Mouse (Mus musculus) right cerebral cortex, adult 2 months (tissue): ENCODE results near the gene Ano6.

Experiments
- DNase-seq, 2 experiments: peaks; one replicate each; pipeline ENCODE4 v3.0.0; 2021 to 2022; ENCODE audit warnings: low spot score in 2 of 2

The Ano6 gene

DNA sequence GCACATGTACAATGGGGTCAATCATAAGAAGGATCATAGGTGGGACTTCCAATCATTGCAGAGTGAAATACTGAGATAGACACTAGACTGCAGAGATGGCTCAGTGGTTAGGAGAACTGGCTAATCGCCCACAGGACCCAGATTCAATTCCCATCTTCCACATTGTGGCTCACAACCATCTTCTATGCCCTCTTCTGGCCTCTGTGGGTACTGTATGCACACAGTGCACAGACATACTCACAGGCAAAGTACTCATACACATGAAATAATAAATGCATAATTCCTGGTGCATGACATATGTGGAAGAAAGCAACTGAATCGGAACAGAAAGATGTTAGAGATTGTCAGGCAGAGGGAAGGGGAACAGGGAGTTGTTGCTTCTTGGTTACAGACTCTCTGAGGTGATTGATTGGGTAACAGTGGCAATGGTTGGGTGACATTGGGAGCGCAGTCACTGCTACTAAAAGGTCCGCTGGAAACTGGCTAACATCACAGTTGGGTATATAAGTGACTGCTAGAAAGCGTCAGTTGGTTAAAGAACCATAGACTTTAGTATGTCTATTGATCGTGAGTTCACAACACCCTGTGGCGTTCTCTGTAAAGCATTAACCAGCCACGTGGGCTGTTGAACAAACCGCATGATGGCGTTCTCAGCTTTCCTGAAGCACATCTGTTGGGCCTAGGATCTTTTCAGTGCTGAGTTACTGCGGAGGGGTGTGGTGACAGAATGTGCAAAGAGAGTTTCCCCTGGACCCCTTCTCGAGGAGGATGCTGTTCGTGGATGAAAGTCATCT is 64.6 kb downstream of the Ano6 start:
- no peak for DNase-seq

DNA sequence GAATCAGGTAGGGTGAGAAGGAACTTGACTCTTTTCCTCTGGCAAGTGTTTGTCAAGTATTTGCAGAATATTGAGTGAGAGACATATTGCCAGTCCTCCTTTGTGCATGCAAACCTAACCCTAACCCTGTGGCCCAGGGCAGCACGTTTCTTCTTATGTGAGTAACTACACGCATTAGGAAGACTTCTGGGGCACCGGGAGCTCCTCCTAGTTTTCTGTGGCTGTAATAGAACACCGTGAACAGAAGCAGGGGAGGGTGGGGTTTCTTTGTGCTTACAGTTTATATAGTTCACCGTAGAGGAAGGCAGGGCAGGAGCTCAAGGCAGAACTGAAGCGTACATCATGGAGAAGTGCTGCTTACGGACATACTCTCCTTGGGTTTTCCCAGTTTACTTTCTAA is 65.3 kb downstream of the Ano6 start:
- no peak for DNase-seq

DNA sequence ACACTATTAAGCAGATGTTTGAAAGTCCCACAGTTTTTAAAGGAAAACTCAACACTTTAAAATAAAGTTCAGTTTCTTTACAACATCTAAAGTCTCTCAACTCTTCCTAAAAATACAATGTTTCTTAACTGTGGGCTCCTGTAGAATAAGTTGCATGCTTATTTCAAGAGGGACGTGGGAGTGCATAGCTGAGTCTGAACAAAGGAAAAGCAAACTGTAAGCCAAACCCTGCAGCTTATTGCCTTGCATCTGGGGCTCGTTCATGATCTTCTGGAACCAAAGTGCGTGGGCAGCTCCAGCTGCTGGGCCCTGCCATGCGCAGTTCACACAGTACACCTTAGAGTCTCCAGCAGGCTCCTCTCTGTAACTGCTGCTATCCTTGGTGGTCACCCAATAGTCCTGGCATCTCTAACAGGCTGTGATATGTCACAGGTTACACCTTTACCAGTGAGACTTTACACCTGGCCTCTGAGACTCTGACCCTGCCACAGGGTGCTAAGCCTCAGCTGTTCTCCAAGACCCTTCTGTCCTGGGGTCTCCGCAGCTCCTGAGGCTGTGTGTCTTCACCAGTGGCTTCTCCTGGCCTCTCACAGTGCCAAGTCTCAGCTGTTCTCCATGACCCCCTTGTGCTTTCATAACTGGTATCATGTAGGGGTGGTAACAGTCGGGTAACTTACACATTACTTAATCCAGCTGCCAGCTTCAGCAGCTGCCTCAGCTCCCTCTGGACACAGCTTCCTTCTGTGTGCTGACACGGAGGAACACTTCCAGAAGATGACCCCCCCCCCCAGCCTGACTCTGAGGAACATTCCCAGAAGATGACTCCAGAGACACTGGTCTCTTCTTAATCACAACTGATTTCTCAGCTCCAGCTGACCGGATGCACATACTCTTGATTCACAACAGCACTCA is 66.3 kb downstream of the Ano6 start:
- DNase-seq: no peak

DNA sequence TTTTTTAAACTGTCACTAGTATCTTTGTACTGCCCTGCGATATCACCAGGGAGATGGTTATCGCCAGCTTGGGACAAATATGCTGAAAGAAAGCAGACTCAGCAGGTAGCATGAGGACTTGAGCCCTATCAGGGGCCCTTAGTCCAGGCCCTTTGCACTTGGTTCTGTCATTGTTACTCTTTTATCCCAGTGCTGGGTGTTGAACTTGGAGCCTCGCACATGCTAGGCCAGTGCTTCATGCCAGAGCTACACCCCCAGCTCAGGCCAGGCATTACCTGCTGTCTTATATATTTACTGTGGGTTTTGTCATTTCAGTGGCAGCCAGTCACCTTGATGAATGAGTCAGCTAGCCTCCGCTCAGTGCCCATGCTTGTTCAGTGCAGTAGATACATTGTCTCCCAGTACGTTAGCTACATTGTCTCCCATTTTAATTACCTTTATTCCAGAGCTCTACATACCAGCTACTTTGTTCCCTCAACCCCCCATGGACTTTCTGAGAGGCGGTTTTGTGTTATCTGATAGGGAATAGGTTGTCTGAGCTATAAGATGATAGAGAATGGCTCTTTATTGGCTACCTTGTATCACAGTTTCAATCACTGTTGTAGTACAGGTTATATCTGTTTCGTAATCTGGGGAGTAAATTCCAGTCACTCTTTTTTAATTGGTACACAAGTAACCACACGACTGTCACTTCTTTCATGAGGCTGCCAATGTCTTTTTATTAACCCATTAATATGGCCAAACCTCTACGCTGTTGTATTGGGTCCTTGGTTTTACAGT is 68.4 kb downstream of the Ano6 start:
- DNase-seq: no peak

DNA sequence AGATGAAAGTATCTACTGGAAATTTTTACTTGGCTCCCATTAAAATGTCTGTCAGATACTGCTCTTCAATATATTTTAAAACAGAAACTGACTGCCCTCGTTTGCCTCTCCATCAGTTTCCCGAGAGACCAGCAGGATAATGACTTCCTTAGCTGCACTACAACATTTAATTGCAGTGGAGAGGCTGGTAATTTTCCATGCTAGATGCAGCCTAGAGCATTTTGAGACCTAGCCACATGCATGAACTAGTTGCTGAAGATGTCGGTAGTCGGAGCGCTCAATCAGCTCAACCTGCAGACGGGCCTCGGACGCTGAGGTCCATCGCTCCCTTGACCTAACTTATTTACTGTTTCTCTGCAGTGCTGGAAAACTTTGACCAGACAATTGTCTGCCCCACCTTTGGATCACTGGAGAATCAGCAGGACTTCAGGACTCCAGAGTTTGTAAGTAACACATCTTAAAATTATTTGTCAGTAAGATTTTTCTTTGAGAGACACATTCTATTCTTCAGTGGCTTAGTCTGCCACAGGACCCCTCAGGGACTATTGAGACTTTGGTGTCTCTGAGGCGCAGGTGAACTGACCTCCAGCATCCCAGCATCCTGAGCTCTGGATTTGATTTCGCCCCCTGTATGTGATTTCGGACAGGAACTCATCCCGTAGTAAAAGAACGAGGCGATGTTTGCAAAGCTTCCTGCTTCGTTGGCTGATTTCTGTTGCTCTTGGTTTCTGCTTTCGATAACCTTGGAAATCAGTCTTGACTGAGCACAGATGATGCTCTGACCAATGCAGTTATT is 73.4 kb downstream of the Ano6 start:
- no peak for DNase-seq

DNA sequence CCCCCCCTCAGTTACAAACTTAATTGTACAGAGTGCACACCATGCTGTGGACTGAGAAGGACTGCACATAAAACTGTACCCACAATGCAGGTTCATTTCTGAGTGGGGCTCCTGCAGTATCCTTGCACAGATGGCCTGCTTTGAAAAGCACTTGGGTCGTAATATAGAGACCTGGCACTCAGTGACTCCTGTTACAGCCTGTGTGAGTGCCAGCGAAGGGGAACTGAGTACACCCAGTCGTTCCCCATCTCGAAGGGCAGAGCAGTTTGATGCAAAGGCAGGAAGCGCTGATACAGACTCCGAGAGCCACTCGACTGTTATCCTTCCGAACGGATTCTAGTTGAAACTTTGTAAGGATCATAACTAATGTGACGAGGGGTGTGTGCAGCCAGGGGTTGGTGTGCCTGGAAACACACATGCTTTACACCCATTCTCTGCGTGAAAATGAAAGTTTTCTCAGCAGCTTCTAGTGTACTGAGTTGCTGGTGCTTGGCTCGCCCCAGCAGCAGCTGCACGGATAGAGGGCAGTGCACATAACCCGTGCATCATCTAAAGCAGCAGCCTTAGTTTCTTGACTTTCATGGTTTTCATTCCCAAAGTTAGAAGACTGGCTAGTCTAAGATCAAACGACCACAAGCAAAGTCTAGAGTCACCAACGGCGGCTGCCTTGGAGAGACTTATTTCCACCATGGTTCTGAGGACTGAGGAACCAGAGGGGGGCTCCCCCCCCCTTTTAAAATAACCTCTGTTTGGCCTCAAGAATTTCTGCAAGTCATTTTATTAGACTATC is 74.9 kb downstream of the Ano6 start:
- no peak for DNase-seq

DNA sequence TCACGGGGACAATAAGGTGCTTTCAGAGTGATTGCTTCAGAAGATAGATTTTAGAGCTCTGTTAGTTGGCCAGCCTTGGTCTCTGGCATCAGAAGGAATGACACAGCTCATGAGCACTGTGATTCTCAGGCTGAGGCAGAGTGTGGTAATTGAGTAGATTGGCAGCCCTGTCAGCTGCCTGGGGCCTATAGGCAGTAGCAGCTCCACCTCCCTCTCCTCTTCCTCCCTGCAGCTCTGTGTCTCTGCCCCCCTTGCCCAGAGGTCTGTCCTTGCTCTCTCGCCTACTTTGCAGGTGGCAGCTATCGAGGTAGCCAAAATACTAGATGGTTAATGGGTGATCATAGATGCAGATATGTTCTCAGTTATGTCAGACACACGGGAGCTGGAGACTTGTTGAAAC is 77.5 kb downstream of the Ano6 start:
- no peak for DNase-seq

DNA sequence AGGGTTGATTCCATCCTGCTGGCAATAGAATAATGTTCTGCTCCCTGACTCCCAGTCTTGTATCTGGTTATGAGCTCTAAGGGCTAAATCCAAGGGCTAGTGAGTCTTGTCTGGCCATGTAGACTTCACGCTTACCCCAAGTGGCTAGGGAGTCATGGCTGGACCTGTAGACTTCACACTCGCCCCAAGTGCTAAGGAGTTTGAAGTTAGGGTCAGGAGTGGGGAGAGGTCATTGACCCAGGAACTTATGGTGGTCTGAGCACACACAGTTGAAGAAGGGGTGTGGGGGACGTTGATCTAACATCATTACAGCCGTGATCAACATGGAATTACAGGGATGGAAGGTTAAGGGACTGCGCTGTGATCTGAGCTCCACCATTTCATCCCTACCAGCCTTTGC is 79.0 kb downstream of the Ano6 start:
- DNase-seq: no peak

DNA sequence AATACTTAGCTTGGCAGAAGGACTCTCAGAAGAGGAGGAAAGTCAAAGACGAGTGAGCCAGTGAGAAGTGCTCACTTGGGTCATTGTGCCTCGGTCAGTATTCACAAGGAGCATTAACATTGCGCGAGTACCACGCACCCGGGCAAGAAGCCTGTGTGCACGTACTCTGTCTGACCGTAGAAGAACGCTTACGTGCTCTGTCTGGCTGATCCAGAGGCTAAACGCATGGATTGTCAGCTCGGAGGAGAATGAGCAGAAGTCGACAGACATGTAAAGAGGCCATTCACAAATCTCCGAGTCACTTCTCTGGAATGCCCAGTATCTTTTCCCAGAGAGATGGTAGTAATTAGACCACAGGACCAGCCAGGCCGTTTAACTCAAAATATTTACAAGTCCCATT is 81.0 kb downstream of the Ano6 start:
- no peak for DNase-seq

DNA sequence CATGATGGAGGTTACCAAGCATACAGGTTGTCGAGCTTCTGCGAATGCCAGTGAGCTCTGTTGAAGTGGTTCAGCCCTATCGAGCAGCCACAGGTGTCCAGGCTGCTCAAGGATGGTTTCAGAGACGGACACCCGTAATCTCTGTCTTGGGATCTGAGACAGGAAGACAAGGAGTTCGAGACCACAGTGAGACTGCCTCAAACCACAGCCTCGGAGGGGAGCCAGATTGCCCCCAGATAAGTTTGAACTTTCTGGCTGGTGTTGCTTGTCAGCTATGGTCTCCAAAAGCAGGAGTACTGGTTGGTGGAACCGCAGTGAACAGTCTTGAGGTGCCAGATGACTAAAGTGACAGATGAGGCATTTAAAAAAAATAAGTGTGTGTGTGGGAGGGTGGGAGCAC is 81.8 kb downstream of the Ano6 start:
- DNase-seq: no peak

DNA sequence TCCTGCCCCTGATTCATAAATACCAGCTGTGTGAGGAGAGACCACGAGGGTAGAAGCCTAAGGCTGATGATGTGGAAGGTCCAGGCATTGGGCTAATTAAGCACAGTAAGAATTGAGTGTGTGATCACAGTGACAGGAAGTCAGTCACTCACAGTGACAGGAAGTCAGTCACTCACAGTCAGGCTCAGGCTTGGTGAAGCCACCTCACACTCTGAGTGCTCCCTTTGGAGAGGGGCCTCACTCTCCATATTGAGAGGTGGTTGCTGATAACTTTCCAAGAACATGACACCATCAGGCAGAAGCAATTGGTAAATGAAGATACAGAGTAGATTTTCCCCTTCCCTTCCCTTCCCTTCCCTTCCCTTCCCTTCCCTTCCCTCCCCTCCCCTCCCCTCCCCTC is 82.6 kb downstream of the Ano6 start:
- no peak for DNase-seq

DNA sequence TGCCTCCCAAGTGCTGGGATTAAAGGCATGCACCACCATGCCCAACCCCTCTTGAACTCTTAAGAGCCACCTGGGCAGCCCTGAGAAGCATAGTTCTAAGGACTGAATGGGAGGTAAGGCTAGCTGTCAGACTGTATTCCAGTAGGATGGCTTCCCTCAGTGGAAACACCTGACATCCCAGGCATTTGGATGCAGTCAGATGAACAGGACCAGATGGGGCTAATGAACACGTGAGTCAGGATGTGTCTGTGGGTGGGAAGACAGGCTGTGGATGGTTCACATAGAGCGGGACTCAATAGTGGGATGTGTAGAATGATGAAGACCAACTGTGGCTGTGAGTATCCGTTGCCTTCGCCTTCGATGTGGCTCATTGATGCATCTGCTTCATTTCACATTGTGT is 83.6 kb downstream of the Ano6 start:
- peak in 1 of 2 experiments; percentile 41 for DNase-seq

DNA sequence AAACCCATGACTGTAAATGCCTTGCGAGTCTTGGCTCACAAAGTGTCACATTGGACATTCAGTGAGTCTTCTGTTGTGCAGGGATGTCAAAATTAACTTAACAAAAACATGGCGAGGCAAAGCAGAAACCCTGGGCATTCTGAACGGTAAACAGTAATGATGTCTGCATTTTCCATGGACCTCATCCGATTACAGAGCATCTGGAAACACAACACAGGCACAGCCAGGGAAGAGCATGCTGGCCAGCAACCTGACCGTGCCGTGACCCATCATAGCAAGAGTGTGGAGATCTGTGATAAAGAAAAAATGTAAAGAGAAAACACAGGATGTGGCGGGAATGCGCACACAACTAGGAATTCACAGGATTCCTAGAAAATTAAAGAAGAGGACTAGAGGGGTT is 84.1 kb downstream of the Ano6 start:
- DNase-seq: no peak

DNA sequence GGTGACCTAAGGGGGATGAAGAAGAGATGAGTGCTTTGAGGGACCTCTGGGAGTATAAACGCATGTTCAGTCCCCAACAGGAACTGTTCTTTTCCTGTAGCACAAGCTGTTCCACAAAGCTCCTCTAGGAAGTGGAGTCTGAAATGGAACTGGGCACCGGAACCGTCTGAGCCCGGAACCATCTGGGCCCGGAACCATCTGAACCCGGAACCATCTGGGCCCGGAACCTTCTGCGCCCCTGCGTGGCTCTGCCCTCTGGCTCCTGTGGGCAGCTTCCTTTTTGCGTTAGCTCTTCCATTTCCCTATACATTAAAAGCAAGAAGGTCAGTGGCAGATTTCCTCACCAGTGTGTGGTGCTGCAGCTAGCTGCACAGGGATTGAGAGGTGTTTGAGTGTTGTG is 85.3 kb downstream of the Ano6 start:
- no peak for DNase-seq

DNA sequence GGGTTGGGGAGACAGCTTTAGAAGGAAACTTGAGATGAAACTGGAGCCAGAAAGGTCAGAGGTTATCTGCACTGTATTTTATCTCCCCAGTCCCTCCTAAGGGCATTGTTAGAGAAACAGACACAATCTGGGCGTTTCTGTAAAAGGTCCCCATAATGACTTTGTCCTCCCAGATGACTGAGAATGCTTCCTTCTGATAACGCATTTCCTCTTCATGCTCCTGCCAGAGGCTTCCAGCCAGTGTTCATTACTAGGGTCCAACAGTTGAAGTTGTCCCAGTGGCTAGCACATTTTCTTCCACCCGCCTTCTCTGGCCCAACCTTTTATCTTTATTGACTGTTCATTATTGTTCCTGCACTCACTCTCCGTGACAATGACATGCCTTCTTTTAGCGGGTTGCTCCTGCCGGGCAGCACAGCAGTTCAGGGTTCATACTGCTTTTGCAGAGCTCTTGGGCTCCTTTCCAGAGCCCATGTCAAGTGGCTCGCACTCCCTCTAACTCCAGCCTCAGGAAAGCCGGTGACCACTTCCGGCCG is 90.0 kb downstream of the Ano6 start:
- DNase-seq: no peak

DNA sequence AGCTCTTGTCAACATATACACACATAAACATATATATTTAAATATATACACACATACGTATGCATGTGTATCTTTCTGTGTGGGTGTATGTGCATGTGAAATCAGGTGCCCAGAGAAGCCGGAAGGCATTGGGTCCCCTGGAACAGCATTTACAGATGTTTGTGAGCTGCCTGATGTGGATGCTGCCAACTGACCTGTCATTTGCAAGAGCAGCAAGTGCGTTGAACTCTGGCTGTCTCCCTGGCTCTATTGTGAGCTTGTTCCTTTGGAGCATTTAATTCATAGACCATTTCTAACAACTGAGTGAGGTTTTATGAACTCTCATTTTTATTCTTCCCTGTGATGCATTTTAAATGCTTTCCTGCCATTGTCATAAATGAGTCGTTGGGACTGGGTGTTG is 91.8 kb downstream of the Ano6 start:
- DNase-seq: no peak

DNA sequence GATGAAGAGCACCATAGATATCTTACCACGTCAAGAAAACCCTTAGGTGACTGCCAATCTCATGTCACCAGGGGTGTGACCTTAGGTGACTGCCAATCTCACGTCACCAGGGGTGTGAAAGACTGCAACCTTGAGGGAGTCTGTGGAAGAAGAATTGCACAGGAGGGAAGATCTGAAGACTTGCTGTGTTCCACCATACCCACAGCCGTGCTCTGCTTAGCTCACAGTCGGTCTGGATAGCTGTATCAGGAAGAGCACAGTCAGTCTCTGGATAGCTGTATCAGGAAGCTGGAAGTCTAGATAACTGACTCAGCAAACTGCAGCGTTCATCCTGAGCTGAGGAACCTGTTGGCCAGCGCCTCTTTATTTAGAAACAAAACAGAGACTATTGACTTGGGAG is 92.9 kb downstream of the Ano6 start:
- no peak for DNase-seq

DNA sequence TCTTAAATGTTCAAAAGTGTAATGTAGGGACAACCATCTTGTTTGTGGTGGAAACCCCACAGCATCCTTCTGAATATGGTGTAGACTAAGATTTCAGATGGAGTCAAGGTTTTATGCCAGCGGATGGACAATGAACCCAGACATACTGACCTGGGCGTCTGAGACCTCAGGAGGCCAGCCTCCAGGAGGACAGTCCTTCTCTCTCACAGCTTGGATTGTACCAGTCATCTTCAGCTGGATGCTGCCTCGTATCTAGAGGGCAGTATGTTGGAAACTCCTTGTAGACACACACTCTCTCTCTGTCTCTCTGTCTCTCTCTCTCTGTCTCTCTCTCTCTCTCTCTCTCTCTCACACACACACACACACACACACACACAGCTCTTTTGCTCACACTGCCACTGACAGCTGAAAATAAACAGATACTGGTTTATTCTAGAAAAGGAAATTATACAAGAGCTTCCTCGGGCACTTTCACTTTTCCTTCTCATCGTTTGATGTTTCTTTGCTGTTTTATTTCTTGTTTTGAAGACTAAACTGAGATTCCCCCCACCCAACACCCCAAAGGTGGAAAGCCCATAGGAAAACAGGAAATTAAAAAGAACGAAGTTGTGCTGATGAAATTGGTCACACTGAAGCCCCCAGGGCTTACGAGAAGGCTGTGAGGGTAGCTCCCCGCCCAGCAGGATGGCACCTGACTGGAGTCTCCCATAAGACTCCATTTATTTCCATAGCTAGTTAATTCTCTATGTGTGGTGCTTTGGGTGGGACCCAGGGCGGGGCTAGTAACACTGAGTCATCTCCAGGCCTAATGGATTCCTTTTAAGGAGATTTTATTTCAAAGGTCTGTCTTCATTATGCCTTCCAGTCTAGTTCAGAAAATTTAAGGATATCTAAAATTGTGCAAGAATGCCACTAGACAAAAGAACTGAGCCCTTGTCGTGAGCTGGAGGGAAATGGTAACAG is 94.3 kb downstream of the Ano6 start:
- DNase-seq: no peak
